Mouse (Mus musculus) stomach, embryonic 15.5 days (tissue): Measurements from ENCODE around the gene Slc25a25. TPM values are rescaled to one million over a fixed set of nuclear protein-coding genes. Genes with fewer than 3 reads are reported as not detected.

Experiments used
- ATAC-seq: fragments of 200-750 bp; cut with Nextera tagmentation; 2 replicates; pipeline ENCODE4 v1.8.0; 2017; ENCODE audit warnings: low read depth, moderate number of reproducible peaks, moderate TSS enrichment; ENCODE audit not compliant: insufficient read depth, low FRiP score
- H3K27ac ChIP-seq: fragments of 300-500 bp; sonication (generic); 2 replicates; pipeline ENCODE4 v1.5.1; 2015; ENCODE audit warnings: mild to moderate bottlenecking, inconsistent platforms
- H3K27me3 ChIP-seq: fragments of 300-500 bp; sonication (generic); replicated peaks from 2 replicates; pipeline ENCODE4 v1.6.1; 2015; ENCODE audit warnings: inconsistent platforms
- H3K36me3 ChIP-seq: fragments of 300-500 bp; sonication (generic); 2 replicates; pipeline ENCODE4 v1.6.1; 2015; ENCODE audit warnings: inconsistent platforms
- H3K4me1 ChIP-seq: fragments of 300-500 bp; sonication (generic); 2 replicates; pipeline ENCODE4 v1.6.1; 2015; ENCODE audit warnings: inconsistent platforms
- H3K4me2 ChIP-seq: fragments of 300-500 bp; sonication (generic); 2 replicates; pipeline ENCODE4 v1.6.1; 2015; ENCODE audit warnings: mild to moderate bottlenecking, inconsistent platforms
- H3K4me3 ChIP-seq: fragments of 300-500 bp; sonication (generic); replicated peaks from 2 replicates; pipeline ENCODE4 v1.5.1; 2015; ENCODE audit warnings: inconsistent platforms
- H3K9ac ChIP-seq: fragments of 300-500 bp; sonication (generic); 2 replicates; pipeline ENCODE4 v1.6.1; 2015; ENCODE audit warnings: inconsistent platforms
- H3K9me3 ChIP-seq: fragments of 300-500 bp; sonication (generic); 2 replicates; pipeline ENCODE4 v1.6.1; 2016; ENCODE audit warnings: inconsistent platforms
- WGBS: fragments of 180-500 bp; shearing (Covaris S2); methylation state at CpG from one replicate; pipeline ENCODE4 v1.1.7; 2015; 5-methylcytosine and 5-hydroxymethylcytosine counted together
- polyA plus RNA-seq: library from polyadenylated mRNA; unstranded; fragments of >200 nt; fragmentation: Nextera tagmentation; extraction: Ambion mirVana; gene quantifications from 2 replicates; pipeline ENCODE4 v1.2.1, GENCODE M21; 2015

Gene Slc25a25
- polyA plus RNA-seq, 1 experiment from 2014 or later, result 17.6 TPM

DNA sequence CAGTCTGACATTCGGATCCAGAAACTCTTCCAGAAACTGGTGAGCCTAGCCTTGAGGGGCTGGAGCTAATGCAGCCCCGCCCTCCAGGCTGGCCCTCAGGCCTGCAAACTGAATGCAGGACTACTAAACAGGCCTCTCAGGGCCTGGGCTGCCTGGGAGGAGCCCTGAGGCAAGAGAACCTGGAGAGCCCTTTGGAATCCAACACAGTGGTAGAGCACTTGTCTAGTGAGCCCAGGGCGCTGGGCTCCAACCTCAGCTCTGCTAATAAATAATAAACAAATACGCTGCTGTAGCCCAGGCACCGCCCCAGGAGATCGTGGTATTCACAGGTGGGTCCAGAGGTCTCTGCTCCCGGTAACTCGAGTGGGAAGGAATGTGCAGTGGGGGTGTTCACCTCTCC, 60.4 kb downstream of the Slc25a25 start:
- no peak for ATAC-seq
- Histone ChIP-seq H3K36me3 (no peaks in the 10 kb centered on the region), H3K27ac (no peak overlapping the region), H3K9me3 (no peaks in the 10 kb centered on the region), H3K4me1 (peaks cover 3% of the 10 kb centered on the region; the same call in 1 of the 2 replicates), H3K4me3 (no peak overlapping the region), H3K4me2 (no peak overlapping the region), H3K9ac (no peak overlapping the region), H3K27me3 (no peaks in the 10 kb centered on the region)
- 69% methylated on average over 8 of the region's 8 CpGs for WGBS

DNA sequence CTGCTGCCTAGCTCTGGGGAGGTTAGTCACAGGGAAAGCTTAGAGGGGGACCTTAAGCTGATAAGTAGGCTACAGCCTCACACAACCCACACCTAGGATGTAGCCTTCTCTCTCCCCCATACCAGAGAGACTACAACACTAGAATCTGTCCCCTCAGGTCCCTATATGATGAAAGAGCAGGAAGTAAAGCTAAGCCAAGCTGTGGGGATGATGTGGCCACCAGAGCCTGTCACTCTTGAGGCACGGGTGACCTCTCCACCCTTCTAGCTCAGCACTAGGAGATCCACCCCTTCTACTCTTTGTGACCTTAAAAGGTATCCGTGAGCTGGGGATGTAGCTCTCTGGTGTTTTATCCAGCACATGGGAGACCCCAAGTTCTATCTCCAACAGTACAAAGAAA, 62.1 kb downstream of the Slc25a25 start:
- no peaks in the 10 kb centered on the region for H3K27me3 ChIP-seq
- no peak overlapping the region for H3K9ac ChIP-seq
- H3K4me2 ChIP-seq, result no peak overlapping the region
- H3K4me3 ChIP-seq, result no peak overlapping the region
- ATAC-seq, result no peak
- WGBS, result 60% methylated on average over 2 of the region's 2 CpGs
- no peak overlapping the region for H3K27ac ChIP-seq
- H3K4me1 ChIP-seq, result no peaks in the 10 kb centered on the region
- H3K9me3 ChIP-seq, result no peaks in the 10 kb centered on the region
- H3K36me3 ChIP-seq, result no peaks in the 10 kb centered on the region

DNA sequence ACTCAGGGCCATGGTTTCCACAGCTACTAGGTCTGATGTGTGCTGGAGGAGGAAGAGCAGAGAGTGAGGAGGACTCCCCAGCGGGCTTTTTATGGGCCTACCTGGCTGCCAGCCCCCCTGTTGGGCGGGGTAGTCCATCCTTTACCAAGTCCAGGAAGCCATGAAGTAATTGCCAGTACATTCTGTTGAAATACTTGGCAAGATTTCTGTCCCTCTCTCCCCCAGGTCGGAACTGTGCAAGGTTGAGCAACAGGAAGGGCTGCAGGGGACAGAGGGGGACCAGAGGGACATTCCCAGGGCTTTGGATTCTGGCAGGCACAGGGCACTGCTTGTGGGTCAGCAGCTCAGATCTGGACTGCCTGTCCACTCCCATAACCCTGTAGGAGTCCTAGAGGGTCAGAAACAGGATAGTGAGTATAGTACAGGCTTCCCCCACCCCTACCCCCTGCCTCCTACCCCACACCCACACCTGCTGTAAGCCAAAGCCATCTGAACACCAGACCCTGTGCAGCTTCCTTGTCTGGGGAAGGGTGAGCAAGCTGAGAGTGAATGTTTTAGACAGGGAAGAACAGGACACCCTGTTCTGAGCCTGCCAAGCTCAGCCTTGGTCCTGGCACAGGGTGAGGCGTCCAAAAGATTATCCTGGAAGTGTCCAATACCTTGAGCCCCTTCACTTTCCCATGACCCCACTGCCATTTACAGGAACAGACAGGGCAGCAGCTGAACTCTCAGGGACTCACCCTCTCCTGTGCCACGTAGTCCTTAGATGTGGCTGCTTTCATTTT, 63.3 kb downstream of the Slc25a25 start, which contains the start of gene Lcn2:
Lcn2 (minus strand) TSS at position 547 of the 785 bp plus-strand sequence.
- Histone ChIP-seq H3K4me3 (no peak within 1 kb of the TSS), H3K9ac (no peak within 1 kb of the TSS), H3K27ac (no peak within 1 kb of the TSS), H3K9me3 (no peaks in the 10 kb centered on the region), H3K4me1 (no peaks in the 10 kb centered on the region), H3K36me3 (no peaks in the 10 kb centered on the region), H3K27me3 (no peaks in the 10 kb centered on the region), H3K4me2 (no peak within 1 kb of the TSS)
- 62% methylated on average over 5 of the region's 5 CpGs for WGBS
- no peak for ATAC-seq

DNA sequence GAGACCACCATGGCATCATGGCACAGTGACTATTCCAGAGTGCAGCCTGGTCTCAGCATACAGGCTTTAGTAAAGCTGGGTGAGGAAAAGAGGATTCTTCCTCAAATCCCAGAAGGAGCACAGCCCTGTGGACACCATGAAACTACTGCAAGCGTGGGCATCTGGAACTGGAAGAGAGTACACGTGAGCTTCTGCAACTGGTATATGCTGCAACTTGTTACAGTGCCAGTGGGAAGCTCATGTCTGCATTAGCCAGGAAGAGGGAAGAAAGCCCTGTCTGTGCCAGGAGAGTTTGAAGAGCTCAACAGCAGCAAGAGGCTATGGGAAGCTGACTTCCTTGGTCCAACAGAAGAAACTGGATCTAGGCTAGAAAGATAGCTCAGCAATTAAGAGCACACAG, 68.6 kb downstream of the Slc25a25 start:
- H3K4me1 ChIP-seq, result peaks cover 9% of the 10 kb centered on the region; the same call in 1 of the 2 replicates
- no peaks in the 10 kb centered on the region for H3K27me3 ChIP-seq
- 81% methylated on average over 2 of the region's 2 CpGs for WGBS
- H3K9ac ChIP-seq, result no peak overlapping the region
- H3K4me3 ChIP-seq, result no peak overlapping the region
- no peak overlapping the region for H3K4me2 ChIP-seq
- H3K9me3 ChIP-seq, result no peaks in the 10 kb centered on the region
- no peak overlapping the region for H3K27ac ChIP-seq
- no peak for ATAC-seq
- H3K36me3 ChIP-seq, result peaks cover 21% of the 10 kb centered on the region

DNA sequence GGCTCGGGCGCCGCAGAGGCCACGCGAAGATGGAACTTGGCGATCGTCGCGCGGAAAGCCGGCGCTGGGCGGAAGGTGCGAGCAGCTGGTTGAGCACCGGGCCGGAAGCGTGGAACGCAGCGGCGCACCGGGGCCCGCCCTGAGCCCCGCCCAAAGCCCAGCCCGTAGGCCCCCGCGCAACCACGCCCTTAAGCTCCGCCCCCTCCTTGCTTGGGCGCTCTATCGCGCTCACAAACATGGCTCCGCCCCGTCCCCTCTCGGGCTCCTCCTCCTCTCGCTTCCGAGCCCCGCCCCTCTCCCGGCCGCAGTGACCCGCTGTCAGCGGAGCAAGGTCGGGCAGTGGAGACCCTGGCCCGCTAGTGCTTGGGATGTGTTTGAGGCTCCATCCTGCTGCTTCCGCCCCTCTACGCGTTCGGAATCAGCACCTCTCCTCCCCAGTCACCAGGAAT, 69.4 kb downstream of the Slc25a25 start, which contains the start of gene 1110008P14Rik:
1110008P14Rik (minus strand) TSS at position 164 of the 449 bp plus-strand sequence.
- H3K27ac ChIP-seq, result 0 out of 2 replicates have a peak within 1 kb of the TSS, but pooled peaks have one; percentile 26
- under 1% methylated on average over 47 of the region's 47 CpGs for WGBS

DNA sequence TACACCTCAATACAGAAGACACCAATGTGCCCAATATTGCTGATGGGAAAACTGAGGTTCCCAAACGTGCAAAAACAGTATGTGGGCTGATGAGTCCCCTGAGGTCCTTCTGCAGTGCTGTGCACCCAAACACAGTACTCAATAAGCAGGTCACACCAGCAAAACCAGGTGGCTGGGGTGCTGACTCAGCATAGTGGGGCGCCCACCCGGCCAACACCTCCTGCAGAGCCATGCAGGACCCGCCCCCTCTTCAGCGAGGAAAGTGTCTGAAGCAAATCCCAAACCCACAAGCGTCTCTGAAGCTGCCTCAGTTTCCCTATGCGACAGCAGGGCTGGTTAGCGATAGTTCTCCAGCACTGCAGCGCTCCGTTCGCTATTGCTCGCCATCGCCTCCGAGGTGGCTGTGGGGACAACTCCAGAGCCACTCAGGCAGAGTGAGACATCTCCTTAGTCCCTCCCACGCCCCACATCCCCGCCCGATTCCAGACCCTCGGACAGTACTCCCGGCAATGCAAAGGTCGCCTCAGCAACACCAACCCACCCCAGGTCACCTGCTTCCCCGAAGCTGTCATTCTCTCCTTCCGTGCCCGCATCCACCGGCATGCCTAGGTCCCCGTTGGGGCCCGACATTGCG, 70.0 kb downstream of the Slc25a25 start:
- Histone ChIP-seq H3K36me3 (peaks cover 35% of the 10 kb centered on the region), H3K9me3 (no peaks in the 10 kb centered on the region), H3K9ac (peak overlapping the region; percentile 56), H3K4me2 (peak overlapping the region; percentile 99), H3K4me1 (peaks cover 9% of the 10 kb centered on the region; the same call in 1 of the 2 replicates), H3K4me3 (peak overlapping the region; percentile 74), H3K27me3 (no peaks in the 10 kb centered on the region), H3K27ac (0 out of 2 replicates have a peak overlapping the region, but pooled peaks have one; percentile 26)
- ATAC-seq, result peak; percentile 27; the same call in 1 of the 2 replicates
- 1% methylated on average over 27 of the region's 27 CpGs for WGBS

More for the DNA sequence above, 69.4 kb downstream of the Slc25a25 start, which contains the start of gene 1110008P14Rik:
- H3K27me3 ChIP-seq, result no peaks in the 10 kb centered on the region
- peak within 1 kb of the TSS; percentile 99 for H3K4me2 ChIP-seq
- no peaks in the 10 kb centered on the region for H3K9me3 ChIP-seq
- peak within 1 kb of the TSS; percentile 74 for H3K4me3 ChIP-seq
- ATAC-seq, result peak; percentile 87
- H3K36me3 ChIP-seq, result peaks cover 30% of the 10 kb centered on the region
- peak within 1 kb of the TSS; percentile 56 for H3K9ac ChIP-seq
- H3K4me1 ChIP-seq, result peaks cover 9% of the 10 kb centered on the region; the same call in 1 of the 2 replicates

DNA sequence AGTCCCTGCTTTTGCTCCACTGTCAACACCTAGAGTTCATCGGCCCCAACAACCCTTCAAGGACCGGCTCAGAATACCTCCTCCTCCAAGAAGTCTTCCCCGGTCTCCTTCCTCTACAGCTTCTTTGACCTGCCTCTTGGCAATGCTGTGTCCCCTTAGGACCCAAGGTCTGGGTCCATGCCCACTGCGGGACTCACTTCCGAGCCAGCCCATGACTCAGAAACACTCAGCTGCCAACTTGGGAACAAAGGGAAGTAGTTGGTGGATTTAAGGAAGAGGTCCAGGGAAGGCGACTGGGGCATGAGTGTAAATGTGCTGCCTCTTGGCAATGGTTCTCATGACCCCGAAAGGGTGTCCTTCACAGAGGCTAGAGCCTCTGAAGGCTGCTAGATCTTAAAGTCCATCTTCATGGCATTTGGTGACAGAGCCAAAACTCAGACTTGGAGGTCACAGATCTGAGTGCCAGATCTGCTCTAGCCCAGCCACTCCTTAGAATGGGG, 71.2 kb downstream of the Slc25a25 start:
- ATAC-seq, result no peak
- Histone ChIP-seq H3K4me3 (no peak overlapping the region), H3K36me3 (peaks cover 47% of the 10 kb centered on the region), H3K4me1 (peaks cover 9% of the 10 kb centered on the region; the same call in 1 of the 2 replicates), H3K9me3 (no peaks in the 10 kb centered on the region), H3K9ac (no peak overlapping the region), H3K4me2 (no peak overlapping the region), H3K27me3 (no peaks in the 10 kb centered on the region), H3K27ac (no peak overlapping the region)
- 84% methylated on average over 7 of the region's 7 CpGs for WGBS

DNA sequence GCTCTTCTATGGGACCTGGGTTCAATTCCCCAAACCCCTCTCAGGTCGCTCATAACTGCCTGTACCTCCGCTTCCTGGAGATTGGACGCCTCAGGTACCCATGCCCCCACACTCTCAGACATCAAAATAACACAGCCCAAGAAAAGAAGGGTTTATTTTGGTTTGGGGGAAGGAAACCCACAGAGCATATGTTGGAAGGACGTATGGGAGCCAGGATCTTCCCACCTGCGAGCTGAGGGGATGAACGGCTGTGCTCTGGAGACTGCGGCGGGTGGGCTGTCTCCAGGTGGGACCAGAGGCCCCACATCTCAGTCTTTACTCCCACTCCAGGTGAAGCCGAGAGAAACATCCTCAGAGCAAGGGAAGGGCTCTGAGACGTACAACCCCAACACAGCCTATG, 74.3 kb downstream of the Slc25a25 start:
- no peak overlapping the region for H3K4me3 ChIP-seq
- no peaks in the 10 kb centered on the region for H3K9me3 ChIP-seq
- H3K4me2 ChIP-seq, result no peak overlapping the region
- no peaks in the 10 kb centered on the region for H3K27me3 ChIP-seq
- H3K9ac ChIP-seq, result no peak overlapping the region
- H3K27ac ChIP-seq, result no peak overlapping the region
- ATAC-seq, result no peak
- 92% methylated on average over 10 of the region's 10 CpGs for WGBS
- peaks cover 5% of the 10 kb centered on the region; the same call in 1 of the 2 replicates for H3K4me1 ChIP-seq
- H3K36me3 ChIP-seq, result peaks cover 68% of the 10 kb centered on the region

DNA sequence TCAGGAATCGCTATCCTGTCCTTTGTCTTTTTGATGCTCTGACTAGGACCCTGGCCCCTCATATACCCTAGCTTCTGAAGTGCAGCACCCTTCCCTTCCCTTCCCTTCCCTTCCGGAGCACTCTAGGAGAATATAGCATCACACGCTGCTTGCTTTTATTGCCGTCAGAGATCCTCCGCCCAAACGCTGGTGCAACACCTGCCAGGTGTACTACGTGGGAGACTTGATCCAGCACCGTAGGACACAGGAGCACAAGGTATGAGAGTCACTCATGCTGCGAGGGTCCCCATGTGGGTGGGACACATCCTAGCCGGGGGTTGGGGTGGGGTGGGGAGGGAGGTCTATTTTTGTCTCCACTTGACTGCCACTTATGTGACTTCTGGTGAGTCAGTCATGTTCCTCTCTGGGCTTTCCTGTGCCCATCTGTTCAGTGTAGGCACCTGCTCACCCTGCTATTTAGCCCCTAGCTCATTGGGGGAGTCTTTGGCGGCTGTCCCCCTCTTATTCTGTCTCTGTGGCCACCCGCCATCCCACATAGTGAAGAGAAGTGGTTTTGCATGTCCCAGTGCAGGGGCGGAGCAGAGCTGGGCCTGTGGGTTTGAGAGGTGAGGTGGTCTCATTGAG, 75.8 kb downstream of the Slc25a25 start:
- H3K4me2 ChIP-seq, result no peak overlapping the region
- H3K27me3 ChIP-seq, result no peaks in the 10 kb centered on the region
- no peak overlapping the region for H3K27ac ChIP-seq
- H3K9me3 ChIP-seq, result no peaks in the 10 kb centered on the region
- no peak overlapping the region for H3K9ac ChIP-seq
- ATAC-seq, result no peak
- H3K36me3 ChIP-seq, result peaks cover 81% of the 10 kb centered on the region
- no peaks in the 10 kb centered on the region for H3K4me1 ChIP-seq
- 83% methylated on average over 13 of the region's 13 CpGs for WGBS
- H3K4me3 ChIP-seq, result no peak overlapping the region

DNA sequence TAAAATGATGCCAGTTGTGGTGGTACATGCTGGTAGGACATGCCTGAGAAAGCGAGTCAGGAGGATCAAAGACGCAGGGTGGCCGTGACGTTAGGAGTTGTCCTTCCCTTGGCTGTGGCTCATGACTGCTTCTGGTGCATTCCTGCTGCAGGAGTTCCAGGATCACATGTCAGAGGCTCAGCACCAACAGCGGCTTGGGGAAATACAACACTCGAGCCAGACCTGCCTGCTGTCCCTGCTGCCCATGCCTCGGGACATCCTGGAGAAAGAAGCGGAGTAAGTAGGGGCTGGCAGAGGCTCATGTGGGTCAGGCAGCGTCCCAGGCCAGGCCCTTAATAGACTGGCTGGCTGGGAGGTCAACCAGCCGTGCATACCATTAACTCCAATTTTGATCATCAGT, 77.1 kb downstream of the Slc25a25 start:
- Histone ChIP-seq H3K36me3 (peaks cover 87% of the 10 kb centered on the region), H3K4me2 (no peak overlapping the region), H3K9me3 (no peaks in the 10 kb centered on the region), H3K4me1 (no peaks in the 10 kb centered on the region), H3K27me3 (no peaks in the 10 kb centered on the region), H3K4me3 (no peak overlapping the region), H3K27ac (no peak overlapping the region), H3K9ac (no peak overlapping the region)
- no peak for ATAC-seq
- 93% methylated on average over 10 of the region's 10 CpGs for WGBS

DNA sequence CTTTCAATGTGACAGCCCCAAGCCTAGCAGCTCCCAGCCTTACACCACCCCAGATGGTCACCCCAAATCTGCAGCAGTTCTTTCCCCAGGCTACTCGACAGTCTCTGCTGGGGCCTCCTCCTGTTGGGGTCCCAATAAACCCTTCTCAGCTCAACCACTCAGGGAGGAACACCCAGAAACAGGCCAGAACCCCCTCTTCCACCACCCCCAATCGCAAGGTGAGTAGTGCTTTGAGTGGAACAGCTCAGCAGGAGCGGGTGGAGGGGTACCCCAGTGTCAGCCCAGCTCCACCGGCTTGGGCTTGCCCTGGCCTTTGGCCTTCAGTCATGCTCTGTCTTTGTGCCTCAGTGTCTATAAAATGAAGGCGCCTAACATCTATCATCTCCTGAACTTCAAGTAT, 83.9 kb downstream of the Slc25a25 start:
- ATAC-seq, result no peak
- peaks cover 41% of the 10 kb centered on the region for H3K36me3 ChIP-seq
- peaks cover 11% of the 10 kb centered on the region for H3K4me1 ChIP-seq
- H3K9ac ChIP-seq, result no peak overlapping the region
- H3K4me3 ChIP-seq, result no peak overlapping the region
- no peaks in the 10 kb centered on the region for H3K9me3 ChIP-seq
- no peaks in the 10 kb centered on the region for H3K27me3 ChIP-seq
- 93% methylated on average over 5 of the region's 5 CpGs for WGBS
- H3K27ac ChIP-seq, result no peak overlapping the region
- H3K4me2 ChIP-seq, result no peak overlapping the region
